Mouse (Mus musculus) liver, embryonic 12.5 days (tissue): ENCODE data around the gene Nfia. TPM values are rescaled to one million over a fixed set of nuclear protein-coding genes. Genes with fewer than 3 reads are reported as not detected.

ENCODE experiments used
- ATAC-seq: fragments of 200-750 bp; cut with Nextera tagmentation; 2 replicates; pipeline ENCODE4 v1.8.0; 2017; ENCODE audit warnings: moderate number of reproducible peaks, mild to moderate bottlenecking, moderate library complexity
- H3K27ac ChIP-seq: fragments of 300-500 bp; sonication (generic); 2 replicates; pipeline ENCODE4 v1.5.1; 2016; ENCODE audit warnings: mild to moderate bottlenecking
- H3K27me3 ChIP-seq: fragments of 300-500 bp; sonication (generic); replicated peaks from 2 replicates; pipeline ENCODE4 v1.6.1; 2016; ENCODE audit warnings: mild to moderate bottlenecking, moderate library complexity
- H3K36me3 ChIP-seq: fragments of 300-500 bp; sonication (generic); 2 replicates; pipeline ENCODE4 v1.6.1; 2016; ENCODE audit warnings: mild to moderate bottlenecking, moderate library complexity
- H3K4me1 ChIP-seq: fragments of 300-500 bp; sonication (generic); 2 replicates; pipeline ENCODE4 v1.6.1; 2016
- H3K4me2 ChIP-seq: fragments of 300-500 bp; sonication (generic); 2 replicates; pipeline ENCODE4 v1.6.1; 2016; ENCODE audit warnings: mild to moderate bottlenecking, moderate library complexity
- H3K4me3 ChIP-seq: fragments of 300-500 bp; sonication (generic); 2 replicates; pipeline ENCODE4 v1.5.1; 2016; ENCODE audit warnings: mild to moderate bottlenecking, moderate library complexity
- H3K9ac ChIP-seq: fragments of 300-500 bp; sonication (generic); 2 replicates; pipeline ENCODE4 v1.6.1; 2016; ENCODE audit warnings: mild to moderate bottlenecking, moderate library complexity
- H3K9me3 ChIP-seq: fragments of 300-500 bp; sonication (generic); replicated peaks from 2 replicates; pipeline ENCODE4 v1.6.1; 2016; ENCODE audit warnings: mild to moderate bottlenecking, moderate library complexity
- WGBS: fragments of 180-500 bp; shearing (Covaris S2); methylation state at CpG from one replicate; pipeline ENCODE4 v1.1.7; 2016; ENCODE audit not compliant: insufficient replicate concordance; 5-methylcytosine and 5-hydroxymethylcytosine counted together
- polyA plus RNA-seq: library from polyadenylated mRNA; unstranded; fragments of >200 nt; fragmentation: Nextera tagmentation; extraction: Ambion mirVana; gene quantifications from 2 replicates; pipeline ENCODE4 v1.2.1, GENCODE M21; 2016

The Nfia gene
- polyA plus RNA-seq, 1 experiment from 2014 or later = 3.8 TPM

DNA sequence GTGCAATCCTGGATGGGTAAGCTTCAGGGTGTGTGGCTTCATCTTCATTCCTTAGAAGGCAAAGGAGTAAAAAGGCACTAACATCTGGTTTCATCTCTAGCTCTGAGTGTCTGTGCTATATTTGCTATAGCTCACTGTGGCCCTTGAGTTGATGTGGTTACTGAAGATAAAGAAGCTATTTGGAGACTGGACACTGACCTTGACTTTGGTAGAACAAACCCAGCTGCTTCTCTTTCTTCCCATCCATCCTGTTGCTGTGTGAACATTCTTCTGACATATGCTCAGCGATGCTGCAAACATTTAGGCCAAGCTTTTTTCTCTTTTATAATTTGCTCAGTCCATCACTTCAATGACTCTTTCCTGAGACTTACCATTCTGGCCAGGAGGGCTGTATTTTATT, 114.7 kb downstream of the Nfia start:
- no peak overlapping the region for H3K4me2 ChIP-seq
- H3K36me3 ChIP-seq = no peaks in the 10 kb centered on the region
- H3K27me3 ChIP-seq = no peaks in the 10 kb centered on the region
- no peaks in the 10 kb centered on the region for H3K9me3 ChIP-seq
- WGBS = 66% methylated on average over 1 of the region's 1 CpGs
- no peak overlapping the region for H3K9ac ChIP-seq
- H3K27ac ChIP-seq = no peak overlapping the region
- no peak for ATAC-seq
- no peak overlapping the region for H3K4me3 ChIP-seq
- no peaks in the 10 kb centered on the region for H3K4me1 ChIP-seq

GRCm38 (mm10) chr4:97891063-97891462, 118.5 kb downstream of the Nfia start:
- Histone ChIP-seq H3K4me3 (no peak overlapping the region), H3K9me3 (no peaks in the 10 kb centered on the region), H3K4me2 (no peak overlapping the region), H3K27me3 (no peaks in the 10 kb centered on the region), H3K27ac (no peak overlapping the region), H3K9ac (no peak overlapping the region), H3K4me1 (peaks cover 10% of the 10 kb centered on the region), H3K36me3 (no peaks in the 10 kb centered on the region)
- ATAC-seq = no peak
- 40% methylated on average over 3 of the region's 3 CpGs for WGBS

DNA sequence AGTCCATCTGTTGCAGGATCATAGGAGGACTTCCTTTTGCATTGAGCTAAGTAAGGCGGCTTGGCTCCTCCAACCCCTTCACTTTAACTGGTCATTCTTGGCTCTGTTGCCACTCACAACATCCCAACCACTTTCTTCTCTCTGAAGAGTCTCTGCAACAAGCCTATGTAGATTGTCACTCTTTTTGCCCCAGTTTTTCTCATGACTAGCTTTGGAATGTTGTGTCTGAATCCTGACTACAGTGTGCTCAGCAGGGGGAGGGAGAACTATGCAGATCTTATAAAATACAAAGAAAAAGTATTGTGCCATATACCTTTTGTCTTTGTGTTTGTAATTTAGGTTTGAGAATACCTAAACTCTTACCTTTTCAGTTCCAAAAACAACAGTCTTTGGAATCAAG, 119.1 kb downstream of the Nfia start:
- WGBS = 69% methylated on average over 1 of the region's 1 CpGs
- Histone ChIP-seq H3K27me3 (no peaks in the 10 kb centered on the region), H3K9ac (no peak overlapping the region), H3K9me3 (no peaks in the 10 kb centered on the region), H3K4me3 (no peak overlapping the region), H3K27ac (no peak overlapping the region), H3K4me2 (no peak overlapping the region), H3K36me3 (no peaks in the 10 kb centered on the region), H3K4me1 (peaks cover 10% of the 10 kb centered on the region)
- ATAC-seq = no peak

GRCm38 (mm10) chr4:97893915-97894884, 121.7 kb downstream of the Nfia start:
- no peak overlapping the region for H3K4me3 ChIP-seq
- no peaks in the 10 kb centered on the region for H3K9me3 ChIP-seq
- H3K4me1 ChIP-seq = peaks cover 10% of the 10 kb centered on the region
- no peak overlapping the region for H3K27ac ChIP-seq
- no peak overlapping the region for H3K4me2 ChIP-seq
- WGBS = 66% methylated on average over 10 of the region's 10 CpGs
- no peak overlapping the region for H3K9ac ChIP-seq
- ATAC-seq = peak; percentile 65; the same call in 1 of the 2 replicates
- no peaks in the 10 kb centered on the region for H3K36me3 ChIP-seq
- H3K27me3 ChIP-seq = no peaks in the 10 kb centered on the region

GRCm38 (mm10) chr4:97895940-97896339, 123.4 kb downstream of the Nfia start:
- Histone ChIP-seq H3K4me1 (peaks cover 14% of the 10 kb centered on the region), H3K4me2 (no peak overlapping the region), H3K27ac (no peak overlapping the region), H3K9me3 (no peaks in the 10 kb centered on the region), H3K36me3 (no peaks in the 10 kb centered on the region), H3K27me3 (no peaks in the 10 kb centered on the region), H3K4me3 (no peak overlapping the region), H3K9ac (no peak overlapping the region)
- no peak for ATAC-seq
- 76% methylated on average over 5 of the region's 5 CpGs for WGBS

GRCm38 (mm10) chr4:97900256-97900944, 127.9 kb downstream of the Nfia start:
- Histone ChIP-seq H3K36me3 (no peaks in the 10 kb centered on the region), H3K4me3 (no peak overlapping the region), H3K27ac (no peak overlapping the region), H3K4me1 (0 out of 2 replicates have a peak, but pooled peaks cover 8% of the 10 kb centered on the region), H3K9ac (no peak overlapping the region), H3K9me3 (no peaks in the 10 kb centered on the region), H3K27me3 (no peaks in the 10 kb centered on the region), H3K4me2 (no peak overlapping the region)
- WGBS = 68% methylated on average over 12 of the region's 12 CpGs
- no peak for ATAC-seq

GRCm38 (mm10) chr4:97905826-97906225, 133.3 kb downstream of the Nfia start:
- Histone ChIP-seq H3K4me3 (no peak overlapping the region), H3K9ac (no peak overlapping the region), H3K4me1 (0 out of 2 replicates have a peak, but pooled peaks cover 5% of the 10 kb centered on the region), H3K36me3 (no peaks in the 10 kb centered on the region), H3K9me3 (no peaks in the 10 kb centered on the region), H3K27me3 (no peaks in the 10 kb centered on the region), H3K4me2 (no peak overlapping the region), H3K27ac (no peak overlapping the region)
- WGBS = 78% methylated on average over 4 of the region's 4 CpGs
- no peak for ATAC-seq

DNA sequence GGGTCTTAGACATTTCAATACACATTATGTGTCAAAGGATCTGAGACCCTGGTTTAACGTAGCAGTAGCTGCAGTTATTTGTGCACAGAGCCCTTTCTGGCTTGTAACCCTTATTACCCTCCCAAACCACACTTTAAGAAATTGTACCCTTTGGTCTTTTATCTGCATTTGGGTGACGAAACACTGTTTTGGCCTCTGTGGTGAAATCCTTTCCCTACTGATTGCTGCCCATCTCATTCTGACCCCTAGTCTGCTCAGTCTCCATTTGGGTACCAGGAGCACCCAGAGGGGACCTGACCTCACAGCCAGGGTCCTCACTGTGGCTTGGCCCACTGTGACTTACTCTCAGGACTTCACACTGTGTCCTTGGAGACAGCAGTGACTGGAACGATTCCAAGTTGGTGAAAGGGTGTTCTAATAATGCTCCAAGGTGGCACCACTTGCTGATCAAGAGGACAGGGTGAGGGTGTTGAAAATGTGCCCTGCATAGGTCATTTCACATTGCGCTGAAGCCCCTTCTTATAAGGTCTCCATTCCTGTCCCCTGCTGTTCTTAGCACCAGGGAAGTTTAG, 136.1 kb downstream of the Nfia start:
- H3K27me3 ChIP-seq = no peaks in the 10 kb centered on the region
- H3K27ac ChIP-seq = no peak overlapping the region
- H3K9ac ChIP-seq = no peak overlapping the region
- H3K4me1 ChIP-seq = no peaks in the 10 kb centered on the region
- no peak overlapping the region for H3K4me2 ChIP-seq
- no peak for ATAC-seq
- H3K9me3 ChIP-seq = no peaks in the 10 kb centered on the region
- no peak overlapping the region for H3K4me3 ChIP-seq
- H3K36me3 ChIP-seq = no peaks in the 10 kb centered on the region
- WGBS = 63% methylated on average over 4 of the region's 4 CpGs

DNA sequence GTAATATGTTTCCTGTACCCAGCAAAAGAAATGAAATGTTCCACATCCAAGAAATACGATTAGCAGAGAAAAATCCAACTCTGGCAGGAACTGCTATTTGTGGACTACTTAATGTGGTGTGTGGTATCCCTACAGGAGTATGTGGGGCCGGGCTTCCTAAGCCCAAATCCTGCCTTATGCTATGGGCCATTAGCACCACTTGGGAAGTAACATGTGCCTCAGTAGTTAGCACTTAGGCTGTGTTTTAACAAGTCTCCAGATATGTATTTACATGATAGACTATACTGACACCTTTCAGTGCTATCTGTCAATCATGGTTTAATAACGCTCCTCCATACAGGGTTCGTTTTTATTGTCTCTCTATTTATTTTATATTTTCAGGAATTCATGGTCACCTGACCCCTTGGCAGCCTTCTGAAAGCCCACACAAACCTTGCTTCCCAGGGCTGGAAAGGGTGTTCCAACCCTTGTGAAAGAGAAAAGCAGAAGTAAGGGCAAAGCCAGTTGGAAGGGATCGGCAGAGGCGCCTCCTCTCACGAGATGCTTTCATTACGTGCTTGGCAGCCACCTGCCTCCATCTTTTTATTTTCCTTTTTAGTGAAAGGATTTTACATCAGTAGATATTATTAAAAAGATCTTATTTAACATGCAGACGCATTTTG, 137.7 kb downstream of the Nfia start:
- Histone ChIP-seq H3K4me3 (no peak overlapping the region), H3K36me3 (no peaks in the 10 kb centered on the region), H3K27ac (no peak overlapping the region), H3K9me3 (no peaks in the 10 kb centered on the region), H3K9ac (no peak overlapping the region), H3K4me2 (no peak overlapping the region), H3K4me1 (no peaks in the 10 kb centered on the region), H3K27me3 (no peaks in the 10 kb centered on the region)
- 72% methylated on average over 9 of the region's 9 CpGs for WGBS
- ATAC-seq = no peak

DNA sequence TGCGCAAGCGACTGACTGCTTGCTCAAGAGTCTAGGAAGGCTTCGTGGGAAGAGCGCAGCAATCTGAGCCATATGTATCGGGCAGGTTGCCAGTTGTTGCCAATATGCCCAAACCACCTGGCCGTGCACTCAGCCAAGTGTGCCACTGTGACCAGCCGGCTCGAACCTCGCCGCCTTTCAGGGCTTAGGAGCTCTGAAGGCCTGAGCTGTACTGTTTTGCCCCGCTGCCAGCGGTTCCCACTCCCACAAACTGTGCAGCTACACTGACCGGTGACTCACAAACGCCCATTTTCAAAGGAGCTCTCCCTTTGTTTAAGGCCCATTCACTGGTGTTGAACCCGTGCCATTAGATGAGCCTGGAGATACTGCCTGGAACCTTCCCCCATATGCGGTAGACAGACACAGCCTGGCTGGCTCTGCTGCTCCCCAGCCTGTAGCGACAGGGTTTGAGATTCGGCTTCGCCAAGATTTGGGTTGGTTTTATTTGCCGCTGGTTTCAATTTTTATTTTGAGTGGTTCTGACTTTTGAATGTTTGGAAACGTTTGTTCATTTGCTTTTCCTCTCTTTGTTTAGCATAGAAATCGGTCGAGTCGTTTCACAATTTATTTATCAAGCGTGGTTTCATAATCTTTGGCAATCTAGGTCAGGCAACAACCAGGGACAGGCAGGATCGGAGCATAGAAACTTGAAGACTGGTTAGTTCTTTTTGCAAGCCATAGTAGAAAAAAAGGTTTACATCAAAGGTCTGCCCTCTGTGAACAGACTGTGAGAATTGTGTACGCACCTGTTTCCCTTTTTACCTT, 138.4 kb downstream of the Nfia start:
- H3K9ac ChIP-seq = no peak overlapping the region
- no peak for ATAC-seq
- H3K36me3 ChIP-seq = no peaks in the 10 kb centered on the region
- H3K9me3 ChIP-seq = no peaks in the 10 kb centered on the region
- 79% methylated on average over 27 of the region's 27 CpGs for WGBS
- H3K27me3 ChIP-seq = no peaks in the 10 kb centered on the region
- H3K4me1 ChIP-seq = no peaks in the 10 kb centered on the region
- H3K4me2 ChIP-seq = no peak overlapping the region
- no peak overlapping the region for H3K4me3 ChIP-seq
- H3K27ac ChIP-seq = no peak overlapping the region

- H3K4me3 ChIP-seq = no peak overlapping the region
- 80% methylated on average over 7 of the region's 7 CpGs for WGBS
- no peaks in the 10 kb centered on the region for H3K36me3 ChIP-seq
- no peak for ATAC-seq
- H3K27ac ChIP-seq = no peak overlapping the region
- no peaks in the 10 kb centered on the region for H3K9me3 ChIP-seq
- H3K4me2 ChIP-seq = no peak overlapping the region
- H3K27me3 ChIP-seq = no peaks in the 10 kb centered on the region
- no peaks in the 10 kb centered on the region for H3K4me1 ChIP-seq
- no peak overlapping the region for H3K9ac ChIP-seq
Observed at GRCm38 (mm10) chr4:97911755-97912154, 139.2 kb downstream of the Nfia start.
